Mouse (Mus musculus) mesoderm, embryonic 11.5 days (tissue): ENCODE measurements around the gene Cbll1.
"Not testable (repeated sequence)": the region's sequence is repeated elsewhere in the genome, so short reads cannot be mapped to it uniquely, and the experiment has no call there.

Experiments
- DNase-seq: peaks from one replicate; pipeline ENCODE4 v3.0.0-alpha.2; 2012; ENCODE audit warnings: low read depth, low spot score

The Cbll1 gene

GRCm38 (mm10) chr12:31500196-31500595, 780 bp upstream of the Cbll1 start:
- DNase-seq: peak; percentile 39

DNA sequence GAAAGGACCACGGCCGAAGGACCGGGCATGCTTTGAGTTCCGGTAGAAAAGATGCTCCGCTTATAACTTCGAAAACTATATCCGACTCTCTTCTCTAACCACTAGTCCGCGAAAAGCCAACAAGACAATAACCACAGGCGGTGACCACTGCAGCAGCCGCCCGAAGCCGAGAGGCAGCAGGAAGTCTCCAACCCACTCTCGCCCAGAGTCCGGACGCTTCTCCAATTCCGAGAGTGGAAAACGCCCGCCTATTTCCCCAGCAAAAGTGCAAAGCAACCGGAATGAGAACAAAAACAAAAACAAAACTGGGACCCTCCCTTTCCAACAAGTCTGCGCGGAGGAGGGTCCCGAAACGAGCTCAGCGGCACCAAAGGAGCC, 491 bp downstream of the Cbll1 start:
- DNase-seq: no peak

DNA sequence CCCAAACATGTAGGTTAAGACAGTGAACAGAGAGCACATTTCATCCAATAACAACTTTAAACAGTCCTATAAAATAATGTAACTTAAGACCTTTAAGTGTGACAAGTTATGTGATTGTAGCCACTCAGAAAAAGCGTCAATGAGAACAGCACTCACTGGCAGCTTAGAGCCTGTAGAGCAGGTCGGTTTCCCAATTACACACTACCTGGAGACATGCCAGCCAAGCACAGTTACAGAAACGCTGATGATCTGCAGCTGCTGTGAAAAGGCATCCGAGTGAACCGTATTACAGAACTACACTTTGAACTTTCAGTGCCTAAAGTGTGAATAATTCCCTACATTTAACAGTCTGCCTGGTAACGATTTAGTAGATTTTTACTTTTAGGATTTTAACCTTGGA, 13.0 kb downstream of the Cbll1 start:
- no peak for DNase-seq

DNA sequence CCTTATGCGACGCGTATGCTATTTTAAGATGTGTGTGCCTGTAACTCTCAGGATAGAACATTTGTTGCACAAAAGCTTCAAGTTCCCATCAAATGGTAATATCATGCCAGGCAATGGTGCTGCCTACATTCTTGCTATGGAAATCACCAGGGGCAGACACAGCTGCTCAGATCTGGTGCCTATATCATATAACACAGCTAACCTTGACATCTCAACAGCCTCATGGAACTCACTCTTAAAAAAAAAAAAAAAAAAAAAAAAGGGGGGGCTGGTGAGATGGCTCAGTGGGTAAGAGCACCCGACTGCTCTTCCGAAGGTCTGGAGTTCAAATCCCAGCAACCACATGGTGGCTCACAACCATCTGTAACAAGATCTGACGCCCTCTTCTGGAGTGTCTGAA, 21.2 kb downstream of the Cbll1 start:
- DNase-seq: not testable (repeated sequence)

- DNase-seq: no peak
These were observed 36.8 kb downstream of the Cbll1 start for GRCm38 (mm10) chr12:31462615-31463014.

DNA sequence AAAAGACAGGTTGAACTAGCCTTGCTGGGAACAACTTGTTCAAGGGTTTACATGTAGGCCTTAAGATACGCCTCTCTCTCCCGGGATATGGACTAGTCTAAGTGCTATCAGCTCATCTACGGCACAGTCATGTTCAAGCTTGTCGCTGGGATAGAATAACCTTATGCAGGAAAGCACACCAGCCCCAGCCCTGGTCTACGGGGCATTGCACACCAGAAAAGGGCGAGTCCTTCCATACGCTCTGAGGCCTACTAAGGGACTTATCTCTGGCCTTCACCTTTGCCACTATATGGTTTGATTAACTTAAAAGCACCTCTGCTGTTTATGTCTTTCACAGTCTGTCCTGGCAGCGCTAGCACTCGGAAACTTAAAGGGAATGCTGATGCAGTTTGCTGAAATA, 38.0 kb downstream of the Cbll1 start:
- DNase-seq: no peak

- DNase-seq: not testable (repeated sequence)
These were observed 39.1 kb downstream of the Cbll1 start for GRCm38 (mm10) chr12:31460270-31460669.

- no peak for DNase-seq
These were observed 40.9 kb downstream of the Cbll1 start for GRCm38 (mm10) chr12:31458474-31458873.

- no peak for DNase-seq
These were observed 43.1 kb downstream of the Cbll1 start for GRCm38 (mm10) chr12:31456271-31456670.

- no peak for DNase-seq
These were observed 50.1 kb downstream of the Cbll1 start for GRCm38 (mm10) chr12:31449341-31449740.

DNA sequence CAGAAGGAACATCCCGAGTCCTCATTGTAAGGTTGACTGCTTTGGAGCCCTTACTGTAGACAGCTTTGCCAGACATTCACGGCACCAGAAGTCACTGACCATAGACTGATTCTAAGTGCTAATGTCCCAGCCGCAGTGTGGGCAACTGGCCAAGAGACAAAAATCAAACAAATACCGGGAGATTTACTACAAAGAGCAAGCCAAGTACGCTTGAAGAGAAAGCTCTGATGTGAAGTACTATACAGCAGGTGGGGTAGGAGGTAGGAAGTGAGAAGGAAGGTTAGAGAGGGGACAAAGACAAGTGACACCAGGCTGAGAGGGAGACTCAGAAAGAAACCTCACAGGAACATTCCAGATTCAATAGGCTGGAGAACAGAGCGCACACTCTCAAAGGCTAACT, 54.6 kb downstream of the Cbll1 start:
- DNase-seq: no peak

GRCm38 (mm10) chr12:31444131-31444546, 55.3 kb downstream of the Cbll1 start:
- DNase-seq: peak; percentile 74

- DNase-seq: no peak
These were observed 59.8 kb downstream of the Cbll1 start for GRCm38 (mm10) chr12:31439612-31440011.

DNA sequence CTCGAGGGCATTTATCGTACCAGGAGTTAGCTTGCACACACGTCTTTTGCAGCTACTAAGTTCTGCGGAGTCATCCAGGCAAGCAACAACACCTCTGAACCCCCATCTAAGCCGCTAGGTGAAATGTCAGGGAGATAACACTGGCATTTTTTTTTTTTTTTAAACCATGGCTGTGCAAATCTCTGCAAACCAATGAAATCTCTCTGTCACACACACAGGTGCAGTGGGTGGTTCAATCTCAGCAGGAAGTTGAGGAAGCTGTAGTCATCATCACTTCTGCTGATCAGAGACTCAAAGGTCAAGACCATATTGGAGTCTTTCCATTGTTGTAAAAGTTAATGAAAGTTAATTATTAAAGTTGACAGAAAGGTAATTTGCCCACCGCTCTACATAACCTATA, 61.6 kb downstream of the Cbll1 start:
- no peak for DNase-seq
